Mouse (Mus musculus) left cerebral cortex, postnatal 10 days (tissue): ENCODE measurements at regions not wholly inside any gene's neighbourhood (a gene's known extent, or its start where the extent isn't known, plus 50 kb on each side); places are given as distances from the start of the nearest gene placed in this dataset.

Experiments
- DNase-seq, 2 experiments: peaks; one replicate each; pipeline ENCODE4 v3.0.0; 2021 to 2022; ENCODE audit warnings: low spot score in 2 of 2, mixed read lengths in 1 of 2; ENCODE audit errors: extremely low spot score in 1 of 2
- intact Hi-C: fragments of 180-260 bp; cut with DNase I; formaldehyde crosslinking; loops from one replicate; pipeline ENCODE4 v1.15.1; 2025

DNA sequence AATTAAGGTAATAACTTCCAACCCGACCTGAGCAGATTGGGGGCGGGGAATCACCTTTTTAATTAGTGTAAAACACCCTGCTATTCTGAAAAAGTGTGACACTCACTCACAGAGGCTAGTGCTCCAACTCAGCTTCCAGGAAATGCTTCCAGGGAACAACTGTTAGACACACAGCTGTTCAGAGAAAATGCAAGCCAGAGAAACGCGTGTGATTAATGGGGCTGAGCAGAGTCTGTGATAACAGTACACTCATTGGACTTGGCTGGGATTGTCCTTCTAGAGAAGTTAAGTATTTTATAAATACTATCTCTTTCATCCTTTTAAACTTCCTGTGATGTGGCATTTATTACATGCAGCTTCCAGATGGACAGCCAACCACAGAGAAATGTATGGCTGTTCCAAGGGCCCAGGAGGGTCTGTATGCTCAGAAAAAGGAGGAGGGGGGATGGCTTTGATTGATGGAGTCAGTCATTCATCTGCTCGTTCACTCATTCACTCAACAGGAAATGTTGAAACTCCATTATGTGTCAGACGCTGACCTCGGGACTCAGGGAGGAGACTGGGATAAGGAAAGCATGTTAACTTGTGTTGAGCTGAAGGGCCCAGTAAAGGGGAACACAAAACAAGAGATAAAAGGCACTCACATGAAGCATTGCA lies 332.9 kb downstream of the Efnb2 start:
- no peak for DNase-seq
- intact Hi-C loops, result no loop called here

DNA sequence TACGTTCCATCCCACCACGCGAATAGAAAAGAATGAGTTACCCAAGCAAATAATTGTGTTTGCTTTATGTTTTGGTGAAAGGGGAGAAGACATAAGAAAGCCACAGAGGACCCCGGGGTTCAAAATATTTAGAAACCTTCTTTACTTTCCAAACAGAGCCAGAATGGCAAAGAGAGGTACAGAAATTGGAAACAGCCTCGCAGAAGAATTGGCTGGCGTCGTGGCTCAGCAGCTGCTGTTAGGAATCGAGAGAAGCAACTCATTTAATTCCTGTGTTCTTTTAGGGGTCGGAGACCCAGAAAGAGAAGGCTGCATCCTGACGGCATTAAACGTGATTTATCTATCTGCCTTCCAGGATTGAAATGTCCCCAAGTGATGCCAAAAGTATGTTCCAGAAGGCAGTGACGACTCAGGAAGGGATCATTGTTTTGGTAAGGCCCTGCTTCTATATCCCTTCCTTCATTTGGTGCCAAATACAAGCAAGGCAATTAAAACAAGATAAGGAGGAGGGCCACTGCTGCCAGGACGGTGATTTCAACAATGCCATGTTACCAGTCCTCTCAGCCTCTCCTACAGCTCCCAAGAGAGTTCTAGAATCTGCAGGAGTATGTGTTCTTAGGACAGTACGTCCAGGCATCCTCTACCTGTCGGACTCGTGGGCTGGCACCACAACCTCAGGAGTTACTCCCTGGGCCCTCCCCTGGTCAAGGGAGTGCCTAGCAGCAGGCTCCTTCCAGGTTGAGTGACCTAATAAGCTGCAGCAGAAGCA lies 334.8 kb downstream of the Efnb2 start:
- no peak for DNase-seq
- intact Hi-C loops, result no loop called here

DNA sequence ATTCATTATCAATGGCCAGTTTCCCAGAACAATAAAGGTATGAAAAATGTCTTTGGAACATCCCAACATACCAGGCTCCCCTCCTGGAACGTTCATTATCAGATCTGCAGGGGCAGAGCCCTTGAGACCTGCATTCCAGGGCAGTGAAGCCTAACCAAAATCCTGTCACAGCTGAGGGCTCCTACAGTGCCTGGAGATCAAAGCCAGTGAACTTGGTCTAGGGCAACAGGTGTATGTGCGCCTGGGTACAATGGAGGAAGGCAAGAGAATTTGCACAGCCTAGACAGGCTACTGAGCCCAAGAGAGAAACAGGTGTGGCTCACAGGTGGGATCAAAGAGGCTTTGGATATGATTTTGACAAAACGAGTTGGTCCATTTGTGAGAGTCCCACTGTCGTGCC lies 335.6 kb downstream of the Efnb2 start:
- intact Hi-C loops, result no loop called here
- DNase-seq, result no peak

DNA sequence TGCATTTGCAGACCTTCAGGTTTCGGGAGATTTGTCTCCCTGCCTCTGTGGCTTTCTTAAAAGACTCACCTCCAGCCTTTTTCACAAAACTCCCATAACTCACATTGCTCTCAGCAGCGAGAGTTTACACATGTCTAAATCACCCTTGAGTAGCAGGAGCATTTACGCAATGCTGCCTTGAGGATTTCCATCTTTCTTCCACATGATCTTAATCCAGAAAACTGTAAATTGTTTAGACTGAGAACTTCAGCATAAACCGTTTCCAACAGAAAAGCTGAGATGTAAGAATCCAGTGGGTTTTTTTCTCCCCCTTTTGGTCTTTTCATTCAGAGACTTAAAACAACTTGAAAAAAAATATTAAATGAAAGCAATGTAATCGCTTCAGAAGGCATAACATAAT lies 336.5 kb downstream of the Efnb2 start:
- intact Hi-C loops, result no loop called here
- DNase-seq, result no peak

DNA sequence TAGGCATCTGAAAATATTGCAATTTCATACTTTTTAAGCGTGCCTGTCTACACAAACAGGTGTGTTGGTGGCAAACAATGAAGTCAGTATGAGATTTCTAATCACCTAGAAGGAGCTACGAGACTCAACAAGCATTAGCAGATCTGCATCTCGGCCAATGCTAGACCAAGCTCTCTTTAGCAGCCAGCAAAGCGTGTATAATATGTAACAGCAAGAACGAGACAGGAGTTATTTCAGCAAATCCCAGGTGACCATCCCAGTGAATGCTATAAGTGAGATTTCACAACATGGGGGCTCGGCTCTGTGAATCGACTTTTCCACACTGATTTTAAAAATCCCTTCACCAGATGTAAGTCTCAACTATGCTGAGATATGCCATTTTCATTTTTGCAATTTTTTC lies 352.8 kb downstream of the Efnb2 start:
- intact Hi-C loops, result no loop called here
- DNase-seq, result no peak

DNA sequence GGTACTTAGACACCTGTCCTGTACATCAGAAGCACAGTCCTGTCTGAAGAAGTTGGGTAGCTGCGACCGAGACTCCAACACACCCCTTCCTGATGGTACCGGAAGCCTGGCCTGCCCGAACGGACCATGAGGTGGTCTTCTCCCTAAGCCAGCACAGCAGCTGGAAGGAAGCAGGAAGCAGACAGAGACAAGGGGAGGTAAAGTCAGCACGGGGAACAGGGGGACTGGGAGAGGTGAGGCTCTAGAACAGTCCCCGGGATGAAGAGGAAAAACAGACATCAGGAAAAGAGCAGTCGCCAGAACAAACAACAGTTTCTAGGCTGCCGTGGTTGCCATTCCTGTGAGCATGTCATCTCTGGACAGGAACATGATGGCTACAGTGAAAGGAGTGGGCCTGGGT lies 353.6 kb downstream of the Efnb2 start:
- intact Hi-C loops, result no loop called here

DNA sequence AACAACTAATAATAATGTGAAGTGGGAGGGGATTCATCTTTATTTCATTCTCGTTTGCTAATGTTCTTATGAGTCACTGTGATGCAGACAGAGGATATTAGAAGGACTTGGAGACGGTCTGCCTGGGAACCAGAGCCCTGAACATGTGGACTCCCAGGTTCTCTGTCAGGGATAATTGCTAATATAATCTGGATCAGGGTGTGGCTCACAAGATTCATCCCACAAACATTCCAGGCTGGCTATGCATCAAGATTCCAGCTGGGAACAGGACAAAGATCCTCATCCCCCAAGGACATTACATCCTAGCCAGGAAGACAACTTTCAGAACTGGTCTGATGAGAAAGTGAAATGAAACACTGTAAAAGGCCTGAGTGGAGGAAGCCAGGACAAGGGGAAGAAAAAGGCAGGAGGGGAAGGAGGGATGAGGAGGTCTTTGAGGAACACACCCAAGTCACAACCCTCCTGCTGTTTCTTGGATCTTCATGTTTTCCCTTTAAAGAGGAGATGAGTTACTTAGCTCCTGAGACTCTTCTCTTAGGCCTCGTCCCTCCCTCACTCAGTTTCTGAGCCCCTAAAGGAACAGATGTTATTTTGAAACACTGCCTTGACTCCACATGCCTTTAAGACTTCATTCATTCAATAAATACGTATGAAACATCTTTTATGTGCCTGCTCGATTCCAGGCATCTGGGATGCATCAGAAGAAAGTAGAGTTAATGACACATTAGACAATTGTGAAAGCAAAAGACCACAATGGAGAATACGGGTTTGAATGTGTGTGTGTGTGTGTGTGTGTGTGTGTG lies 360.9 kb downstream of the Efnb2 start:
- intact Hi-C loops, result no loop called here
- no peak for DNase-seq

More for the DNA sequence above, 353.6 kb downstream of the Efnb2 start:
- no peak for DNase-seq

DNA sequence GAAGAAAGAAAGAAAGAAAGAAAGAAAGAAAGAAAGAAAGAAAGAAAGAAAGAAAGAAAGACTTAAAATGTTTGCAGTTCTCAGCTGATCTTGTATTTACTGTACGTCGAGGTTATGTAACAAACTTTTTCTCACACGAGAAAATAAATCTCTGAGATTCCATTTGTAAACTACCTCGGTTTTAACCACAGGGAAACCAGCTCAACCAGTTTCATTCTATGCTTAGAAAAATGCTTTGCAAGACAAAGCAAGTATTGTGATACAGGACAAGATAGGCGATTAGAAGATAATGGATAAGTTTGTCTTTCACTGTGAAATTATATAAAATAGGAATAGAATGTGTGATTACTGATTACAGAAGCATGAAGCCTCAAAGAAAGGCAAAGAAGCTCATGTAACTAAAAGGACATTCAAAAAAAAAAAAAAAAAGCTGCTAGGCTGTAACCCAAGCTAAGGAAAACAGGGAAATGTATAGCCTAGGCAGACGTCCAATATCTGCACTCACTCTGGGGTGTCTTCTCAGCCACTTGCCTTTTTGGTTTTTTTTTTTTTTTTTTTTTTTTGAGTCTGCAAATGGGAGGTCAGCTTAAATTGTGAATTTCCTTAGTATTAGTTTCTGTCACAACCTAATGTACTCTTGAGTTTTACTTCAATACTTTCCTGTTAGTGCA lies 368.3 kb downstream of the Efnb2 start:
- DNase-seq, result no peak
- intact Hi-C loops, result no loop called here

DNA sequence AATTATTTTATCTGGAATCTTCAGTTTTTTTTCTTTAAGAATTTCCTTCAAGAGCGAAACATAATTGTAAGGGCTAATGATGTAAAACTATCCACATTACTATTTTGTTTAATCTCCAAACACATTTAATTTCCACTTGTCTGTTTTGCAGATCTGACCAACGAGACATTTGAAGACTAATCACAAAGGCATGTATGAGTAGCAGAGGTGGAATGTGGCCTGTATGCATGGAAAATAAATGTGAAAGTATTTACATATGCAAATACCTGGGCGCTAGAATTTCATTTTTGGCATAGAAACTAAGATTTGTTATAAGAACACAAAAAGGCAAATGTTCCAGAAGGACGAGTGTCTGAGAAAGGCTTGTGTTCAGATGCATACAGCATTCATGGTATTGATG lies 375.2 kb downstream of the Efnb2 start:
- no peak for DNase-seq
- intact Hi-C loops, result no loop called here

DNA sequence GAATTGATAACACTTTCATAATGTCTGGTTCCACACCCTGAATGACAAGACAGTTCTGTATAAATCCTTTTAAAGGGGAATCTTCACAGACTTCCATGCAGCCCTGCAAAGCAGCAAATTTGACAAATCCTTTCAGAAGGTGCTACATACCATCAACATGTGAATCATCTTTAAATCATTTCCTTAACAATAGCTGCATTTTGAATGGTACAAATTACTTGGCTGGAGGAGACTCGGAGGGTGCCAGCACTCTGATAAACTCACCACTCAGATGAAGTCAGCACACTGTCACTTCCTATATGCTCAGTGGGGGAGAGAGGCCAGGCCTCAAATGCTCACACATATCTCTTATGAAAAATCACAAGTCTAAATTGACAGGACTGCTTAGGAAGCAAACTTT lies 386.1 kb downstream of the Efnb2 start:
- no peak for DNase-seq
- intact Hi-C loops, result no loop called here

DNA sequence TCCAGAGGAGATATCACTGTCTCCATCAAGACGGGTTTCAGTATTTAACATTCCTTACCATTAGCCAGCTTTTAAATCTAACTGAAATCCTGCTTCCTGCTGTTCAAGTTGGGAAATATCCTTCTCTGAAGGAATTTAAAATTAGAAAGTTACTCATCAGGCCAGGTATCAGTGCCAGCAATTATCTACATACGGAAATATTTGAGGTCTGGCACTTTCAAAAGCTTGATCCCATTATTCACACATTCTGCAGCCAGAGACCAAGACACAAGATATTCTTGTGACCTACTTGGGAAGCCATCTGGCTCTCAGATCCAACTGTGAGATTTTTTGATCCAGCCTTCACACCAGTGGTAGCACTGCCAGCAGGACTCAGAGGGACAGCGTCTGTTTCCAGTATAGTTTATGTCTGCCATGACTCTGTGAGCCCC lies 386.8 kb downstream of the Efnb2 start:
- DNase-seq, result no peak
- intact Hi-C loops, result no loop called here

DNA sequence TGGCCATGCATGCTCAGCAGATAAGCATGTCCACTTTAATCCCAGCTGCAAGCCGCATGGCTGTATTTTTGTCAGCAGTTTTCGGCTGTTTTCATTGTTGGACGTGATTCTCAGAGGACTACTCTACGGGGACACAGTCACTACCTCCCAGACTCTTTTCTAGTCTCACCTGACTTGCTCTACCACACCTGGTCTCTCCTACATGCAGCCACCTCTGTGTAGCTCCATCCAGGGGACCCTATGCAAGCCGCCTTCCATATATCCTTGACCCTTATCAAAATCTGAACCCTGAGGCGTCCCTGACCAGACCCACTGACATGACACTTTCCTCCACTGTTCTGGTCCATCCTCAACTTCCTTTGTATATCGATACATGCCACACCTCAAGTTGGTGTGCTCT lies 402.2 kb downstream of the Efnb2 start:
- intact Hi-C loops, result no loop called here
- DNase-seq, result no peak

DNA sequence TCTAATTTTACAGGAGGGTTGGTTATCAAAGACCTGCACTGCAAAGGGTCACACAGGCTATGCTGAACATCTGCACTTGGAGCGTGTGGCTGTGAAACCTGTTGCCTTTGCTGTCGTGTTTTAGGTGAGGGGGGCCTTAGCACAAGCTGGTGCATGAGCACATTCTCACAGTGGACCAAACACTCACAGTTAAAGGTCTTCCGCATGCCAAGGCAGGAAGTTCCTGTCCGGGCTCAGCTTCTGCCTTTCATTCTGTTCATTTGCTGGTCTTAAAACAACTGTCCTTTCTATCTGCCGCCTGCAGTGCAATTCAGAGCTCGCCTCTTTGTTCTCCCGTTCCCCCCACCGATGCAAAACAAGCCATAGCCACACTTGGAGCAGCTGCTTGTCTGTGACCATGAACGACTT lies 402.8 kb downstream of the Efnb2 start:
- intact Hi-C loops, result no loop called here
- peak in 1 of 2 experiments; percentile 32 for DNase-seq

DNA sequence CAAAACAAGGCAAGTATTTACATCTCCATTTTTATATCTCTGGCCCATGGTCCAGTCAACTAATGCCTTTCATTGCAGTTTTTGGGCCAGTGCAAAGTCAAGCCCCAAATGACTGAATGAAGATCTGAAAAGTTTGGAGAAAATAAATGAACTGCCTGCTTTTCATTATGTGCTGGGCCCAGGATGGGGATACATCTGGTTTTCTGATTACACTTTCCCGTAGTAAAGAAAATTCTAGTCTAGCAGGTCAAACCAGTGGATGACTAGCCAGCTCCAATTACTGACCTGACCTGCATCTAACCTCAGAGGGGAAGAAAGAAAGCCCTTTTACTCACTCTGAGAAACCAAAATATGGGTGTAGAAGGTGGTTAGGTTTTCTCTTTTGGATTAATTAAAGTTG lies 404.7 kb downstream of the Efnb2 start:
- DNase-seq, result no peak
- intact Hi-C loops, result no loop called here

DNA sequence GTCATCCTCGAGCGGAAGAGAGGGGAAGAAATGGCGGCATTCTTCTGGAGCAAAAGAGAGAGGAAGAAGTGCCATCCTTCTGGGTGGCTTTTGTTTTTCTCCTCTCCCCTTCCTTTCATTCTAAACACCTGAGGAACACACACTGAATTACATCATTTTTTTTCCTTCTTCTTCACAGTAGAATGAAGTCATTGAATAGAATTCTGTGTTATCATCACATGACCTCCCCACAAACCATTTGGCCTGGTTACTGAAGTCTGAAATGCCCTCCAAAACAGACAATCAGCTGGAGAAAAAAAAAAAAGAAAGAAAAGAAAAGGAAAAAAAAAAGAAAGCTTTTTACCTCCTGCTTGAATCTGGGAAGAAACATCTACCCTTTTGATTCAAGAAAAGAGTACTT lies 406.6 kb downstream of the Efnb2 start:
- intact Hi-C loops, result no loop called here
- DNase-seq, result no peak

DNA sequence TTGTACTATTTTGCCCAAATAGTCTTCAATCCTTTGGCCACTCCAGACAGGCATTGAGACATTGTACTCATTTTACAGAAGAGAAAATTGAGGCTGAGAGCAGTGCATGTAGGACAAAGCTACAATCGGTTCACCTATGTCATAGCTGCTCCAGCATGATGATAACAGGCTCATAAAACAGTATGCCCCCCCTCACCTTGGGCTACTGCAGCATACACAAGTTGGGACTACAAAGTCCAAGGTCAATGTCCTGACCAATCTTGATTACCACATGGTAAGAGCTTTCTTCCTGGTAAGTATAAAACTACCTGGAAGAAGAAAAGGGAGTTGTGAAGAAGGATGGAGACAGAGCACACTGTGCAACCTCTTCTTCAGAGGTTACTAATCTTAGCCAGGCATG lies 416.4 kb downstream of the Efnb2 start:
- intact Hi-C loops, result no loop called here
- no peak for DNase-seq

DNA sequence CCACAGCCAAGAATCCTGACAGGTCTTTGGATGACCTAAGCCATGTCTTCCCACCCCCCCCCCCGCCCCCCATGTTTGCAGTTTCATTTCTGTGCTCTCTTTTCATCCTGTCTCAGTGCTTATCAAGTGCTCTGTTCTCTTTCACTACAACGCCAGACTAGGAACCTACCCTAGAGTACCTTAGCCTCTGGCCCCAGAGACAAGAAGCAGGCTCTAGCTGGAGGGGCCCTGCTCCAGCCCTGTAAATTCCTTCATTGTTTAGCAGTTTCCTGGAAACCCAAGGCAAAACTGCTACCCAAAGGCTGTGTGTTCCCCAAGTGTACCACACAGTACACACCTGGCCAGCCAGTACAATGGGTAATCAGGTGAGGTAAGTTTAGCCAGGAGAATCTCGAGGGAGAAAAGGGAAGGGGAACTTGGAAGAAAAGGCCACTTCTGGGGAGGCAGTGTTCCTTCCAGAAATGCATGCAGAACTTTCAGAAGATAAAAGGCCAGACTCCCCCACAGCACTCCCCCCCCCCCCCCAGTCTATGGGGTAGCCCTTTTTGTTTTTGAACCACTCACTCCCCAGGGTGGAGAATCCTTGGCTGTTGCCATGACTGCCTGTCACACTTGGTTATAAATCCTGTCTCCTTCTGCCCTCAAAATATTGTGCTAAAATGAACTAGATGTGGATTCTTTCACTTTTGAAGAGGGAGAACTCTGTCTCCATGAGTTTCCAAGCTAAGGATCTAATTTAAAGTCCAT lies 419.1 kb downstream of the Efnb2 start:
- no peak for DNase-seq
- intact Hi-C loops, result no loop called here

DNA sequence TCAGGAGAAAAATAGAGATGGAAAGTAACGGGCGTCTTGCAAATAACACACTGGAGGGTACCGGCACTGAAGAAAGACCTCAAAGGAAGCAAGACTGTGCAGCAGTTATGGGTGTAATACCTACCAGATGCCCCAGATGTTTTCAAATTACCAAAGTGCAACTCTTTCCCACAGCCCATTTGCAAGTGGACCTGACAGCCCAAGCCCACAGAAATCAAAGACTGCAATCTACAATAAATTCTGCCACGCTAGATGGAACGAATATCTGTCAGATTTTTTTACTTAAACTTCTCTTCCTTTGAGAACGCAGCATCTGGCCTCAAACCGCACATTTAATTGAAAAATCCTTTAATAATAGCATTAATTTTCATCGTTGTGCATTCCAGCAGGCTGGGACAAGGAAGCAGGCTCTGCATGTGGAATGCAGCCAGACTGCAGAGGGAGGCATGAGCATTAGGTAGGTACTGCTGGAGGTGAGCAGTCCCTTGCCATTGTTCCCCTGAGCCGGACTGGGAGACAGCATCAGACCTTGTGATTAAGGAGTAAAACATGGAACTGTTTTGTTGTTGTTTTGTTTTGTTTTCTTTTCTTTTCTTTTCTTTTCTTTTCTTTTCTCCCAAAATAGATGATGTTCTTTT lies 419.9 kb downstream of the Efnb2 start:
- intact Hi-C loops, result no loop called here
- no peak for DNase-seq
